Mouse (Mus musculus): ENCODE results near the gene 9430097D07Rik. TPM values are rescaled to one million over a fixed set of nuclear protein-coding genes. Genes with fewer than 3 reads are reported as not detected.

The 9430097D07Rik gene
- polyA plus RNA-seq, 1 experiment from 2014 or later = 0.25 TPM

- Histone ChIP-seq H3K27ac (no peak overlapping the region), H3K4me1 (peaks cover 5% of the 10 kb centered on the region; the same call in 1 of the 2 replicates), H3K9me3 (no peaks in the 10 kb centered on the region), H3K9ac (no peak overlapping the region), H3K4me2 (replicated peaks) (no peak overlapping the region), H3K36me3 (0 out of 2 replicates have a peak, but pooled peaks cover 7% of the 10 kb centered on the region), H3K27me3 (replicated peaks) (no peaks in the 10 kb centered on the region), H3K4me3 (no peak overlapping the region)
- 89% methylated on average over 9 of the region's 9 CpGs for WGBS
- ATAC-seq (ENCODE audit: low FRiP score, low read depth) = no peak
These were observed 26.3 kb downstream of the 9430097D07Rik start for GRCm38 (mm10) chr2:32549171-32549570.

GRCm38 (mm10) chr2:32547964-32548739, 27.3 kb downstream of the 9430097D07Rik start:
- no peaks in the 10 kb centered on the region for H3K27me3 ChIP-seq (replicated peaks)
- ATAC-seq (ENCODE audit: low FRiP score, low read depth) = no peak
- no peak overlapping the region for H3K4me2 ChIP-seq (replicated peaks)
- 89% methylated on average over 7 of the region's 7 CpGs for WGBS
- peaks cover 5% of the 10 kb centered on the region; the same call in 1 of the 2 replicates for H3K4me1 ChIP-seq
- H3K27ac ChIP-seq = no peak overlapping the region
- H3K4me3 ChIP-seq = no peak overlapping the region
- H3K9me3 ChIP-seq = no peaks in the 10 kb centered on the region
- no peak overlapping the region for H3K9ac ChIP-seq
- H3K36me3 ChIP-seq = 0 out of 2 replicates have a peak, but pooled peaks cover 7% of the 10 kb centered on the region

GRCm38 (mm10) chr2:32547380-32547779, 28.1 kb downstream of the 9430097D07Rik start:
- no peaks in the 10 kb centered on the region for H3K9me3 ChIP-seq
- no peaks in the 10 kb centered on the region for H3K27me3 ChIP-seq (replicated peaks)
- peaks cover 5% of the 10 kb centered on the region; the same call in 1 of the 2 replicates for H3K4me1 ChIP-seq
- ATAC-seq (ENCODE audit: low FRiP score, low read depth) = no peak
- H3K27ac ChIP-seq = no peak overlapping the region
- no peak overlapping the region for H3K4me3 ChIP-seq
- no peak overlapping the region for H3K4me2 ChIP-seq (replicated peaks)
- H3K36me3 ChIP-seq = 0 out of 2 replicates have a peak, but pooled peaks cover 7% of the 10 kb centered on the region
- H3K9ac ChIP-seq = no peak overlapping the region
- WGBS = 87% methylated on average over 5 of the region's 5 CpGs

- WGBS = 89% methylated on average over 1 of the region's 1 CpGs
- Histone ChIP-seq H3K9me3 (no peaks in the 10 kb centered on the region), H3K36me3 (0 out of 2 replicates have a peak, but pooled peaks cover 7% of the 10 kb centered on the region), H3K4me3 (no peak overlapping the region), H3K27me3 (replicated peaks) (no peaks in the 10 kb centered on the region), H3K27ac (no peak overlapping the region), H3K4me1 (peaks cover 5% of the 10 kb centered on the region; the same call in 1 of the 2 replicates), H3K4me2 (replicated peaks) (no peak overlapping the region), H3K9ac (no peak overlapping the region)
- ATAC-seq (ENCODE audit: low FRiP score, low read depth) = no peak
These were observed 28.5 kb downstream of the 9430097D07Rik start for GRCm38 (mm10) chr2:32546951-32547350.

- no peak overlapping the region for H3K9ac ChIP-seq
- peaks cover 19% of the 10 kb centered on the region for H3K4me1 ChIP-seq
- H3K27ac ChIP-seq = no peak overlapping the region
- 93% methylated on average over 3 of the region's 3 CpGs for WGBS
- no peak overlapping the region for H3K4me2 ChIP-seq (replicated peaks)
- no peak overlapping the region for H3K4me3 ChIP-seq
- H3K9me3 ChIP-seq = no peaks in the 10 kb centered on the region
- ATAC-seq (ENCODE audit: low FRiP score, low read depth) = no peak
- H3K27me3 ChIP-seq (replicated peaks) = no peaks in the 10 kb centered on the region
- H3K36me3 ChIP-seq = 0 out of 2 replicates have a peak, but pooled peaks cover 4% of the 10 kb centered on the region
These were observed 32.4 kb downstream of the 9430097D07Rik start for GRCm38 (mm10) chr2:32543031-32543449.

GRCm38 (mm10) chr2:32541986-32542573, 33.4 kb downstream of the 9430097D07Rik start:
- Histone ChIP-seq H3K27me3 (replicated peaks) (no peaks in the 10 kb centered on the region), H3K36me3 (0 out of 2 replicates have a peak, but pooled peaks cover 4% of the 10 kb centered on the region), H3K4me2 (replicated peaks) (no peak overlapping the region), H3K4me3 (no peak overlapping the region), H3K9ac (no peak overlapping the region), H3K27ac (no peak overlapping the region), H3K4me1 (peaks cover 28% of the 10 kb centered on the region), H3K9me3 (no peaks in the 10 kb centered on the region)
- no peak for ATAC-seq (ENCODE audit: low FRiP score, low read depth)
- 93% methylated on average over 4 of the region's 4 CpGs for WGBS

GRCm38 (mm10) chr2:32541333-32541908, 34.1 kb downstream of the 9430097D07Rik start:
- H3K4me3 ChIP-seq = no peak overlapping the region
- WGBS = 93% methylated on average over 2 of the region's 2 CpGs
- H3K36me3 ChIP-seq = 0 out of 2 replicates have a peak, but pooled peaks cover 4% of the 10 kb centered on the region
- H3K9me3 ChIP-seq = no peaks in the 10 kb centered on the region
- no peak overlapping the region for H3K27ac ChIP-seq
- no peak overlapping the region for H3K9ac ChIP-seq
- peaks cover 34% of the 10 kb centered on the region for H3K4me1 ChIP-seq
- no peak for ATAC-seq (ENCODE audit: low FRiP score, low read depth)
- H3K27me3 ChIP-seq (replicated peaks) = no peaks in the 10 kb centered on the region
- no peak overlapping the region for H3K4me2 ChIP-seq (replicated peaks)

GRCm38 (mm10) chr2:32539452-32539981, 36.0 kb downstream of the 9430097D07Rik start:
- 84% methylated on average over 14 of the region's 14 CpGs for WGBS
- Histone ChIP-seq H3K9me3 (no peaks in the 10 kb centered on the region), H3K4me1 (peaks cover 44% of the 10 kb centered on the region), H3K4me3 (no peak overlapping the region), H3K4me2 (replicated peaks) (peak overlapping the region; percentile 90; the same call in 1 of the 2 replicates), H3K36me3 (no peaks in the 10 kb centered on the region), H3K27me3 (replicated peaks) (no peaks in the 10 kb centered on the region), H3K9ac (no peak overlapping the region), H3K27ac (no peak overlapping the region)
- ATAC-seq (ENCODE audit: low FRiP score, low read depth) = no peak

- ATAC-seq (ENCODE audit: low FRiP score, low read depth) = no peak
- Histone ChIP-seq H3K4me3 (no peak overlapping the region), H3K36me3 (no peaks in the 10 kb centered on the region), H3K9ac (0 out of 2 replicates have a peak overlapping the region, but pooled peaks have one; percentile 8), H3K27me3 (replicated peaks) (no peaks in the 10 kb centered on the region), H3K9me3 (no peaks in the 10 kb centered on the region), H3K4me2 (replicated peaks) (peak overlapping the region; percentile 90), H3K4me1 (peaks cover 54% of the 10 kb centered on the region), H3K27ac (no peak overlapping the region)
- WGBS = 78% methylated on average over 4 of the region's 4 CpGs
These were observed 37.0 kb downstream of the 9430097D07Rik start for GRCm38 (mm10) chr2:32538461-32538860.

- no peaks in the 10 kb centered on the region for H3K9me3 ChIP-seq
- peaks cover 54% of the 10 kb centered on the region for H3K4me1 ChIP-seq
- no peak overlapping the region for H3K27ac ChIP-seq
- H3K4me2 ChIP-seq (replicated peaks) = peak overlapping the region; percentile 90
- peak overlapping the region; percentile 95; the same call in 1 of the 2 replicates for H3K9ac ChIP-seq
- peak overlapping the region; percentile 87; the same call in 1 of the 2 replicates for H3K4me3 ChIP-seq
- WGBS = 90% methylated on average over 5 of the region's 5 CpGs
- no peak for ATAC-seq (ENCODE audit: low FRiP score, low read depth)
- no peaks in the 10 kb centered on the region for H3K27me3 ChIP-seq (replicated peaks)
- no peaks in the 10 kb centered on the region for H3K36me3 ChIP-seq
These were observed 37.5 kb downstream of the 9430097D07Rik start for GRCm38 (mm10) chr2:32537941-32538340.

- WGBS = 11% methylated on average over 9 of the region's 9 CpGs
- peak overlapping the region; percentile 95 for H3K9ac ChIP-seq
These were observed 38.1 kb downstream of the 9430097D07Rik start for GRCm38 (mm10) chr2:32537360-32537905.

More at GRCm38 (mm10) chr2:32537360-32537905, 38.1 kb downstream of the 9430097D07Rik start:
- H3K36me3 ChIP-seq = no peaks in the 10 kb centered on the region
- H3K4me3 ChIP-seq = peak overlapping the region; percentile 87
- no peak overlapping the region for H3K27ac ChIP-seq
- peaks cover 54% of the 10 kb centered on the region for H3K4me1 ChIP-seq
- peak overlapping the region; percentile 90 for H3K4me2 ChIP-seq (replicated peaks)
- no peaks in the 10 kb centered on the region for H3K27me3 ChIP-seq (replicated peaks)
- no peak for ATAC-seq (ENCODE audit: low FRiP score, low read depth)
- H3K9me3 ChIP-seq = no peaks in the 10 kb centered on the region
